Mouse (Mus musculus) neural tube, embryonic 12.5 days (tissue): ENCODE data around the gene Foxf1. TPM values are rescaled to one million over a fixed set of nuclear protein-coding genes. Genes with fewer than 3 reads are reported as not detected.

ENCODE experiments used
- ATAC-seq: fragments of 200-750 bp; cut with Nextera tagmentation; 2 replicates; pipeline ENCODE4 v1.8.0; 2017; ENCODE audit warnings: low read depth, mild to moderate bottlenecking, moderate TSS enrichment, moderate library complexity; ENCODE audit not compliant: low FRiP score
- H3K27ac ChIP-seq: fragments of 300-500 bp; sonication (generic); 2 replicates; pipeline ENCODE4 v1.5.1; 2016
- H3K27me3 ChIP-seq: fragments of 300-500 bp; sonication (generic); replicated peaks from 2 replicates; pipeline ENCODE4 v1.6.1; 2016; ENCODE audit warnings: mild to moderate bottlenecking
- H3K36me3 ChIP-seq: fragments of 300-500 bp; sonication (generic); 2 replicates; pipeline ENCODE4 v1.6.1; 2016; ENCODE audit warnings: mild to moderate bottlenecking
- H3K4me1 ChIP-seq: fragments of 300-500 bp; sonication (generic); 2 replicates; pipeline ENCODE4 v1.6.1; 2016
- H3K4me2 ChIP-seq: fragments of 300-500 bp; sonication (generic); replicated peaks from 2 replicates; pipeline ENCODE4 v1.6.1; 2016; ENCODE audit warnings: mild to moderate bottlenecking
- H3K4me3 ChIP-seq: fragments of 300-500 bp; sonication (generic); 2 replicates; pipeline ENCODE4 v1.5.1; 2016
- H3K9ac ChIP-seq: fragments of 300-500 bp; sonication (generic); 2 replicates; pipeline ENCODE4 v1.6.1; 2016; ENCODE audit warnings: mild to moderate bottlenecking
- H3K9me3 ChIP-seq: fragments of 300-500 bp; sonication (generic); 2 replicates; pipeline ENCODE4 v1.6.1; 2016; ENCODE audit warnings: mild to moderate bottlenecking
- WGBS: fragments of 180-500 bp; shearing (Covaris S2); methylation state at CpG from one replicate; pipeline ENCODE4 v1.1.7; 2016; 5-methylcytosine and 5-hydroxymethylcytosine counted together
- polyA plus RNA-seq: library from polyadenylated mRNA; unstranded; fragments of >200 nt; fragmentation: Nextera tagmentation; extraction: Ambion mirVana; gene quantifications from 2 replicates; pipeline ENCODE4 v1.2.1, GENCODE M21; 2016

Foxf1 gene
- polyA plus RNA-seq, 1 experiment from 2014 or later, result 4.2 TPM

- WGBS, result 2% methylated on average over 18 of the region's 18 CpGs
- Histone ChIP-seq H3K36me3 (no peaks in the 10 kb centered on the region), H3K27ac (no peak overlapping the region), H3K4me1 (peaks cover 16% of the 10 kb centered on the region), H3K4me2 (peak overlapping the region; percentile 38; the same call in 1 of the 2 replicates), H3K27me3 (peaks cover 98% of the 10 kb centered on the region), H3K9ac (0 out of 2 replicates have a peak overlapping the region, but pooled peaks have one; percentile 58), H3K9me3 (no peaks in the 10 kb centered on the region), H3K4me3 (peak overlapping the region; percentile 32)
- ATAC-seq, result no peak
Measured at GRCm38 (mm10) chr8:121118634-121119420, 34.6 kb downstream of the Foxf1 start.

GRCm38 (mm10) chr8:121119635-121120455 lies 35.7 kb downstream of the Foxf1 start:
- Histone ChIP-seq H3K4me3 (peak overlapping the region; percentile 32), H3K36me3 (no peaks in the 10 kb centered on the region), H3K27me3 (peaks cover 98% of the 10 kb centered on the region), H3K4me1 (peaks cover 21% of the 10 kb centered on the region), H3K27ac (no peak overlapping the region), H3K4me2 (peak overlapping the region; percentile 38), H3K9me3 (0 out of 2 replicates have a peak, but pooled peaks cover 3% of the 10 kb centered on the region), H3K9ac (no peak overlapping the region)
- no peak for ATAC-seq
- WGBS, result 2% methylated on average over 12 of the region's 12 CpGs

- WGBS, result 4% methylated on average over 17 of the region's 17 CpGs
- Histone ChIP-seq H3K4me1 (peaks cover 23% of the 10 kb centered on the region), H3K9ac (no peak overlapping the region), H3K36me3 (no peaks in the 10 kb centered on the region), H3K9me3 (0 out of 2 replicates have a peak, but pooled peaks cover 3% of the 10 kb centered on the region), H3K4me3 (peak overlapping the region; percentile 32), H3K27me3 (peaks cover 99% of the 10 kb centered on the region), H3K4me2 (peak overlapping the region; percentile 38), H3K27ac (no peak overlapping the region)
- no peak for ATAC-seq
Measured at GRCm38 (mm10) chr8:121120456-121121419, 36.6 kb downstream of the Foxf1 start.

DNA sequence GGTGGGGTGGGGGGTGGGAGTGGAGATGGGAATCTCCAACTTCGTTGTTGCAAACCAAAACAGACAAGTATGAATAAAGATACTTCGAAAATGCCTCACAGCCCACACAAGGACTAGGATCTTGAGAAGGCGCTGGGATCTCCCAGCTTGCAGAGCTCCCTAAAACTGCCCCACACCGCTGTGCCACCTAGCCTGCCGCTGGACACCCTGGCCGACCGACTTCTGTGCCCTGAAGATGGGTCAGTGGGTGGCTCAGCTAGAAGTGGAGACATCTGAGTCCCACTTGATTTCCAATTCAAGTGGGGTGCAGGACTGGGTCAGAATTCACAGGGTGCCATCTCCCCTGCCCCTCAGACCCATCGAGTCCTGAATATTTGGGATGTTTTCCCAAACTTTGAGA lies 37.5 kb downstream of the Foxf1 start:
- no peak for ATAC-seq
- peaks cover 16% of the 10 kb centered on the region; the same call in 1 of the 2 replicates for H3K4me1 ChIP-seq
- peaks cover 100% of the 10 kb centered on the region for H3K27me3 ChIP-seq
- H3K27ac ChIP-seq, result no peak overlapping the region
- peak overlapping the region; percentile 38; the same call in 1 of the 2 replicates for H3K4me2 ChIP-seq
- H3K9me3 ChIP-seq, result 0 out of 2 replicates have a peak, but pooled peaks cover 3% of the 10 kb centered on the region
- WGBS, result 3% methylated on average over 8 of the region's 8 CpGs
- no peak overlapping the region for H3K9ac ChIP-seq
- no peaks in the 10 kb centered on the region for H3K36me3 ChIP-seq
- H3K4me3 ChIP-seq, result no peak overlapping the region

DNA sequence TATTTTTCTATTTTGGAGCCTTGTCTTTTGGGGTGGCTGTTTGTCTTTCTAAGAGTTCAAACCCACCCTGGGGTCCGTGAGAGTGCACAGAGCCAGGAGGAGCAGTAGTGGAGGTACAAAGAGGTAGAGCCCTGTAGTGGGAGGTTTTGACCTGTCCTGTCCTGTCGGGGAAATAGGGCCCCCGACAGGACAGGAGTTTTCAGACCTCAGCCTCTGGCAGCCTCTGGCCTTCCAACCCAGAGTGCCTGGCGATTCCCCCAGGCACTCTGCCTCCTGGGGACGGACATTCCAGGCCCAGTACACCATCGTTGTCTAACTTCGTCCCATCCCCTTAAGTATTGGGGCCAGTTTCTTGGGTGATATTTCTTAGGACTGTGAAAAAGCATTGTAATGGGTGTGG lies 38.2 kb downstream of the Foxf1 start:
- Histone ChIP-seq H3K4me2 (0 out of 2 replicates have a peak overlapping the region, but pooled peaks have one; percentile 3), H3K4me3 (no peak overlapping the region), H3K27me3 (peaks cover 100% of the 10 kb centered on the region), H3K9me3 (0 out of 2 replicates have a peak, but pooled peaks cover 3% of the 10 kb centered on the region), H3K27ac (no peak overlapping the region), H3K4me1 (peaks cover 12% of the 10 kb centered on the region; the same call in 1 of the 2 replicates), H3K9ac (no peak overlapping the region), H3K36me3 (no peaks in the 10 kb centered on the region)
- 2% methylated on average over 7 of the region's 7 CpGs for WGBS
- no peak for ATAC-seq

DNA sequence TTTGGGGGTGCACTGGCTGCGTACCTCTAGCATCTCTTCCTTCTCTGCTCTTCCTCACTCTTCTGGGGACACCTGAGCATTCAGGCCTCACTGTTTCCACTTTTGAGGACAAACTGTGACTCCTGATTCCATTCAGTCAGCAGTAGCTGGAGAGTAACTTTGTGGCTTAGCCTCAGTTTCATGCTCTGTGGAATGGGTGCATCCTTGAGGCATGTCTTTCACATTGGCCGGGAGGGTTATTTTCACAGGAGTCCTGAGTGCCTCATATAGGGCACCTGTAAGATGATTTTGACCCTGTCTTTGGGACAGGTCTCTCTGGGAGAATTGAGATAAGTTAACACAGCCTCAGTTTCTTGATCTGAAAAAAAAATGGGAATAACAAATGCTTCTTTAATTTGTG lies 38.9 kb downstream of the Foxf1 start:
- WGBS, result 45% methylated on average over 2 of the region's 2 CpGs
- Histone ChIP-seq H3K4me1 (peaks cover 14% of the 10 kb centered on the region; the same call in 1 of the 2 replicates), H3K27ac (no peak overlapping the region), H3K27me3 (peaks cover 100% of the 10 kb centered on the region), H3K9ac (no peak overlapping the region), H3K36me3 (no peaks in the 10 kb centered on the region), H3K4me3 (no peak overlapping the region), H3K9me3 (0 out of 2 replicates have a peak, but pooled peaks cover 3% of the 10 kb centered on the region), H3K4me2 (no peak overlapping the region)
- ATAC-seq, result no peak

DNA sequence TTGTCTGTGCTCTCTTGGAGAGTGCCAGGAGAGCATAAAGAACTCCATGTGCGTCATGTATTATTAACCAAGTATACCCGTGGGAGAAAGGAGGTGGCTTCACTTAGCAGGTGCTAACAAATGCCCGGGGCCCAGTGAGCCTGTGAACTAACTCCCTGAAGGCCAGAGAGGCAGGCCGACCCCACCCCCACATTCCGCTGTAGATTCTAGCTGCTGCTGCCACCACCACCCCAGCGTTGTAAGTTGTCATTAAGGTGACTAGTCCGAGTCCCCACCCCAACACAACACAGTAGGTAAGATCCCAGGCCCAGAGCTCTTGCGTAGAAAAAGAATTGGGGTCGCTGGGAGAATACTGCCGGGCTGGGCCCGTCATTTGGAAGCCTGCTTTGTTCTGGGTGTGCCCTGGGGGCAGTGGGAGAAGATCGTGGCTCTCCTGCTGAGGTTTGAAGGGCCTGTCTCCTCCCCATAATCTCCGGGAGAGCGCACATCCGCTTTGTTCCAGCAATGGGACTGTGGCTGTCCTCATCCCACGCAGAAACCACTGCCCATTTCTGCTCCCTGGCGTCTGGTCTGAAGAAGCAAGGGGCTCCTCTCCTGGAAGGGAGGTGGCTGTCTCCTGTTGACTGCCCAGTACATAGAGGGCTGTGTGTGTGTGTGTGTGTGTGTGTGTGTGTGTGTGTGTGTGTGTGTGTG lies 40.5 kb downstream of the Foxf1 start:
- Histone ChIP-seq H3K9me3 (0 out of 2 replicates have a peak, but pooled peaks cover 3% of the 10 kb centered on the region), H3K4me1 (peaks cover 20% of the 10 kb centered on the region), H3K9ac (no peak overlapping the region), H3K27ac (no peak overlapping the region), H3K4me2 (peak overlapping the region; percentile 54), H3K36me3 (no peaks in the 10 kb centered on the region), H3K27me3 (peaks cover 100% of the 10 kb centered on the region), H3K4me3 (no peak overlapping the region)
- 2% methylated on average over 17 of the region's 17 CpGs for WGBS
- ATAC-seq, result no peak

DNA sequence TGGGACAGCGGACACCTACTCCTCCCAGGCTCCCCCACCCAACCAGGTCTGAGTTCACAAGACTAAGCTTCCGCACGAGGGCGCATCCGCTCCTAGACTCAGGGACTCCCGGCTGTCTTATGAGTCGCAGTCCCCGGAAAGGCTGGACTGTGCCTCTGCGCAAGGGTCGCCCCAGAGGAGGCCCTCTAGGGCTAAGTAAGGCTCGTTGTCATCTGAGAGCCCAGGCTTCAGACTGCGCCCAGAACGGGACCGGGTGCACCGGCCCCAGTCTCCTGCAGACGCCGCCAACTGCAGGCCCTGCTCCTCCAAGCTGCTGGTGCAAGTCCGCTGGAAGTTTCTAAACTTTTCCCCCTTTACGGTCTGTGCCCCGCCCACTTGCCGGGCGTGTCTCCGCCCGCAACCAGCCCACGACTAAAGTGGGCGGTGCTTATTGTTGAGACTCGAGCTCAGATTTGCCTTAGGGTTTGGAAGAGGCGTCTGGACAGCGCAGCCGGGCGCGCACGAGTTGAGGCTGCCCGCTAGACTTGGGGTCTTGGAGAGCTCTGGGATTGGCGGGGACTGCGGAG lies 41.2 kb downstream of the Foxf1 start:
- peaks cover 20% of the 10 kb centered on the region for H3K4me1 ChIP-seq
- H3K27ac ChIP-seq, result no peak overlapping the region
- H3K9ac ChIP-seq, result no peak overlapping the region
- H3K4me3 ChIP-seq, result peak overlapping the region; percentile 16; the same call in 1 of the 2 replicates
- H3K27me3 ChIP-seq, result peaks cover 100% of the 10 kb centered on the region
- ATAC-seq, result peak; percentile 72
- H3K9me3 ChIP-seq, result 0 out of 2 replicates have a peak, but pooled peaks cover 3% of the 10 kb centered on the region
- WGBS, result under 1% methylated on average over 35 of the region's 36 CpGs
- H3K4me2 ChIP-seq, result peak overlapping the region; percentile 54
- no peaks in the 10 kb centered on the region for H3K36me3 ChIP-seq

GRCm38 (mm10) chr8:121126191-121126590 lies 42.0 kb downstream of the Foxf1 start:
- Histone ChIP-seq H3K9ac (no peak overlapping the region), H3K4me2 (peak overlapping the region; percentile 54), H3K27ac (no peak overlapping the region), H3K36me3 (no peaks in the 10 kb centered on the region), H3K9me3 (0 out of 2 replicates have a peak, but pooled peaks cover 3% of the 10 kb centered on the region), H3K27me3 (peaks cover 100% of the 10 kb centered on the region), H3K4me3 (no peak overlapping the region), H3K4me1 (peaks cover 20% of the 10 kb centered on the region)
- 1% methylated on average over 6 of the region's 6 CpGs for WGBS
- no peak for ATAC-seq

DNA sequence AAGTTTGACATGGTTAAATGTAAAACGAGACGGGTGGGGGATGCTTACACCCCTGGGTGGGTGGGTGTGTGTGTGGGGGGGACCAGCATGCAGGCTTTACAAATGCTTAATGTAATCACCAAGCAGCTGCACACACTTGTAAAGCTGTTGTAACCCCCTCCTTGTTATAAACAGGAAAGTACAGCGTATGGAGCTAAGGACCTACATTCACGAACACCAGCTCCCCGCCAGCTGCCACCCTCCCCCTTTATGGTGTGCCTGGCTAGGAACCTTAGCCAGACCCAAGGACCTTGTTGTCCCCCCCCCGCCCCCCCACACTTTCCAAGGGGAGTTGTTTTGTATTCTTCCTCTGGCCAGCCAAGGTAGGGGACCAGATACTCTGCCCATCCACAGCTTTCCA lies 42.5 kb downstream of the Foxf1 start:
- WGBS, result 7% methylated on average over 6 of the region's 6 CpGs

More for the DNA sequence above, 42.5 kb downstream of the Foxf1 start:
- Histone ChIP-seq H3K9me3 (0 out of 2 replicates have a peak, but pooled peaks cover 3% of the 10 kb centered on the region), H3K4me1 (peaks cover 20% of the 10 kb centered on the region), H3K9ac (no peak overlapping the region), H3K4me3 (no peak overlapping the region), H3K27me3 (peaks cover 98% of the 10 kb centered on the region), H3K4me2 (no peak overlapping the region), H3K36me3 (no peaks in the 10 kb centered on the region), H3K27ac (no peak overlapping the region)
- ATAC-seq, result no peak
